ENCODE assay signal across 15 mouse cellular contexts in the genomic region with DNA sequence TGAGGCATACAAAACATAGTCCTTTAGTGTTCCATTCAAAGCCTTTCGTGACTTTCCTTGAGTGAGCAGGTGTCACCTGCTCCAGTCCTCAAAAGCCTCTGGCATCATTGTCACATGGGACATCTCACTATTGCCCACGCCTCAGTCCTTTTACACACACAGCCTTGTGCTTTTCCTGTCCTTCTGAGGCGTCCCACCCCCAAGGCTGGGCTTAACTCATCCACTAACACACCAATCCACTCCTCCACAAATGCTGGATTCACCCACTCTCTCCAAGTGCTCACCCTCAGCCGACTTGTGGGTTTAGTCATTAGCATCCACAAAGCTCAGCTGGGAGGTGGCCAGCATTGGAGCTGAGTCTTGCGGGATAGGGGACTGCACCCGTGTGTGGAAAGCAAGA. TPM values are rescaled to one million over a fixed set of nuclear protein-coding genes. Genes with fewer than 3 reads are reported as not detected.
DNase-seq lines count a peak whose midpoint lies in the region; TF ChIP-seq lines count a peak whose summit lies in the region.
"Had no signal": no experiment of that assay in that cellular context is flagged by ENCODE, and none has a peak within 500 bp of the region (broad histone marks: within the 10 kb centered on the region; RNA-seq: fewer than 3 reads in every experiment).

No protein-coding gene starts in this region.

- no peak for DNase-seq in gastrocnemius, adult 2 months
- no peak for DNase-seq in gastrocnemius, postnatal 25 days
- DNase-seq in layer of hippocampus, adult 9-11 months = peak; percentile 44
- DNase-seq in layer of hippocampus, adult 11-12 months (ENCODE audit: low spot score) = no peak
- DNase-seq in right cerebral cortex, adult 2 months (ENCODE audit: low spot score in 2 of 2) = peak; percentile 49 to 60
- no peak for DNase-seq in right cerebral cortex, postnatal 14 days
- DNase-seq in lung, postnatal 25 days (ENCODE audit: low spot score) = no peak
- DNase-seq in cerebellum, postnatal 14 days = no peak
- DNase-seq: B cell, adult 2 months; cerebellum, adult 11 months; kidney, adult 2 months; kidney, postnatal 36 days had no signal

- peak overlapping the region; percentile 72 for H3K27ac ChIP-seq in gastrocnemius, adult 2 months
- H3K27ac ChIP-seq: hindbrain, embryonic 13.5 days; midbrain, embryonic 15.5 days; neural tube, embryonic 12.5 days had no signal

- H3K4me3 ChIP-seq in gastrocnemius, adult 2 months = no peak overlapping the region
- H3K4me3 ChIP-seq: hindbrain, embryonic 13.5 days; midbrain, embryonic 15.5 days; neural tube, embryonic 12.5 days had no signal

- intact Hi-C loops in gastrocnemius, adult 2 months (cut with DNase I) = no loop called here

- TF ChIP-seq CTCF in gastrocnemius, adult 2 months (IDR thresholded peaks at IDR 0.05) = no peak

RNA-seq across cellular contexts. Expression of a gene that starts 4.8 kb away (rescaled TPM):
- 10 to 100 TPM; 29.5 to 41.7 TPM for total RNA-seq in gastrocnemius, adult 2 months (2021)
- total RNA-seq in gastrocnemius, postnatal 25 days (2021) = 10 to 100 TPM; 34.3 to 43.7 TPM

RNA-seq across cellular contexts. Expression of a gene that starts 43.0 kb away (rescaled TPM):
- total RNA-seq in gastrocnemius, adult 2 months (2021) = 1 to 10 TPM in 1 of 2 experiments, under 1 TPM in 1; 0.82 to 1.4 TPM
- total RNA-seq in gastrocnemius, postnatal 25 days (2021) = 1 to 10 TPM; 1.4 to 1.9 TPM

Comparison
In these comparisons a context has a peak if more than half of its experiments do, and no peak if none do; other contexts are left out.
1. DNase-seq: peak in layer of hippocampus, adult 9-11 months (single experiment) and right cerebral cortex, adult 2 months (2 of 2); none in gastrocnemius, adult 2 months (single experiment), gastrocnemius, postnatal 25 days (single experiment), layer of hippocampus, adult 11-12 months (single experiment), right cerebral cortex, postnatal 14 days (single experiment), lung, postnatal 25 days (single experiment) and cerebellum, postnatal 14 days (0 of 2).